Mouse (Mus musculus) inflammation-experienced regulatory T-cells, adult 6 months (primary cell): ENCODE results near the gene Dusp5. TPM values are rescaled to one million over a fixed set of nuclear protein-coding genes. Genes with fewer than 3 reads are reported as not detected.

ENCODE experiments used
- ATAC-seq: one replicate; pipeline ENCODE4 v1.8.0; 2017
- polyA plus RNA-seq, 3 experiments: library from polyadenylated mRNA; unstranded; fragments of 100-300 nt; shearing (Covaris generic); gene quantifications; one replicate each; pipeline ENCODE4 v1.2.1; 2017

Dusp5 gene
- polyA plus RNA-seq, 3 experiments from 2014 or later, result 5.8 to 13.8 (median 6.4) TPM

DNA sequence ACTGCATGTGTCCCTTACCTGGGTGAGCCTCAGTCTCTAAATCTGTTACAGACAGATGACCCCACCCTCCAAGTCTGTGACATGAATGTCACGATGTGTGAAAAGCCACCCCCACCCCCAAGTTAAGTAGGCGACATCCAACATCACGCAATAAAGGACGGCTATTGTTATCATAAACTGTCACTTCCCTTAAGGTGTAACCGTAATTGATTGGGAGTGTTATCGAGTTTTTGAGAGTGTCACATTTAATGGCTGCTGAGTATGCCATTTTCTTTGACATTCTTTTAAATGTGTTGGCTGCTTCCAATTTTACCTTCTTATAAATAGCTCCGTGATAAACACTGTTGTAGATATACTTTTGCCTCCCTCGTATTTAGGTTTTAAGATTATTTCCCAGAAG lies 9.4 kb upstream of the Dusp5 start:
- peak; percentile 35 for ATAC-seq

GRCm38 (mm10) chr19:53519981-53520380 lies 8.9 kb upstream of the Dusp5 start:
- peak; percentile 98 for ATAC-seq

DNA sequence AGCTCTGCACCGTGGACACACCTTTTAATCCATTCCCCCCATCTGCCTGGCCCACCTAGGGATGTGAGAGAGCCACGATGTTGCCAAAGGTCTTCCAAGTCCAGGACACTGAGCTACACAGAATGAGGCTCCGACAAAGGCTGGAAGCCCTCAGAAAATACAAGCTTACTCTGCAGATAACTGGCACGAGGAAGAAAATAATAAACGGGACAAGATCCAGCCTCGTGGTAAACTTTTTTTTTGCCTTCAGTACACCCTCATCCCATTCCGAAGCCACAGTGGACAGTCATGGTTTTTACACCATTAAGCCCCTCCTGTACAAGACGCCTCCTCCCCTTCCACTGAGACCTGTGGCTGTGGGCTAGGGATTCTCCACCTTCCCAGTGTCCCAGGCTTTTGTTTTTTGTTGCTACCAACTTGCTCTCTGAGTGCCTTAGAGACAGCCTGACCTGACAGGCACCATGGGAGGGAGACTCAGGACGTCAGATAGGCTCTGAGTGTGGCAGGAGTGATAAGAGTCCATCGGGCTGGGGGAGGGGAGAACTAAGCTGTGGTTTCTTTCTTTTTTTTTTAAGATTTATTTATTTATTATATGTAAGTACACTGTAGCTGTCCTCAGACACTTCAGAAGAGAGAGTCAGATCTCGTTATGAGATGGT lies 7.6 kb upstream of the Dusp5 start:
- ATAC-seq, result no peak

DNA sequence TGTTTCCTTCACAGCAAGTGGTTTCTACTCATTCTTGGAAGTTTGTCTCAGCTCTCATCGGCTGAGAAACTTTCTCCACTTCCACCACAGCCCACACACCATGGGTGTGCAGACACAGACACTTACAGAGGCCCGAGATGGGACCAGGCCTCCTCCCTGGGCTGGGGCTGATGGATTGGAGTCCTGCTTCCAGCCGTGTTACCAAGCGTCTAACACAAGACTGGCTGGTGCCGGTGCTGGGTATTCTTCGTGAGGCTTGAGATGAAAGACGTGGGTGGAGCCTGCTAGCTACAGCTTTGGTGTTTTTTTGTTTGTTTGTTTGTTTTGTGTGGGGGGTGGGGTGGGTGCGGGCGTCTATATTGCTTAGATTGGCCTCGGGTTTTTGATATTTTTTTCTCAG lies 1.4 kb upstream of the Dusp5 start:
- no peak for ATAC-seq

DNA sequence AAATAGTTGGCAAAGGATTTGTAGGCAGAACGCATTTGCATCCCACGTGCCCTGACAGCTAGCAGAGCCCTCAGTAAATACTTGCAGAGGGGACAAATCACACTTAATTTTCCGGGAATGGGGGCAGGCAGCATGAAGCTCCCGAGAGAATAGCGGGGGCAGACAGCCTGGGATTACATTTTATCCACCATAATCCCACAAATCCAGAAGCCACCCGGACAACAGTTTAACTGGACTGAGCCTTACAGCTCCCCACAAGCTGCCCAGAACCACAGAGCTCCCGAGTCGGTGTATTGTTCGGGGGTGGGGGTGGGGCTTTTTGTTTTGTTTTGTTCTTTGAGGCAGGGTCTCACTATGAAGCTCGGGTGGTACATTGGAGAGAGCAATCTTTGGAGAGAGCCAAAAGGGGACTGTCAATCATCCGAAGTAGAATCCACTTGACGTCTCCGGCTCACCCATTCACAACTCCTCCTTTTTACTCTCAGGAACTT lies 733 bp upstream of the Dusp5 start:
- ATAC-seq, result no peak

DNA sequence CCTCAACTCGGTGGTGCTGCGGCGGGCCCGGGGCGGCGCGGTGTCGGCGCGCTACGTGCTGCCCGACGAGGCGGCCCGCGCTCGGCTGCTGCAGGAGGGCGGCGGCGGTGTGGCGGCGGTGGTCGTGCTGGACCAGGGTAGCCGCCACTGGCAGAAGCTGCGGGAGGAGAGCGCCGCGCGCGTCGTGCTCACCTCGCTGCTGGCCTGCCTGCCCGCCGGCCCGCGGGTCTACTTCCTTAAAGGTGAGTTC lies 471 bp downstream of the Dusp5 start:
- ATAC-seq, result no peak

DNA sequence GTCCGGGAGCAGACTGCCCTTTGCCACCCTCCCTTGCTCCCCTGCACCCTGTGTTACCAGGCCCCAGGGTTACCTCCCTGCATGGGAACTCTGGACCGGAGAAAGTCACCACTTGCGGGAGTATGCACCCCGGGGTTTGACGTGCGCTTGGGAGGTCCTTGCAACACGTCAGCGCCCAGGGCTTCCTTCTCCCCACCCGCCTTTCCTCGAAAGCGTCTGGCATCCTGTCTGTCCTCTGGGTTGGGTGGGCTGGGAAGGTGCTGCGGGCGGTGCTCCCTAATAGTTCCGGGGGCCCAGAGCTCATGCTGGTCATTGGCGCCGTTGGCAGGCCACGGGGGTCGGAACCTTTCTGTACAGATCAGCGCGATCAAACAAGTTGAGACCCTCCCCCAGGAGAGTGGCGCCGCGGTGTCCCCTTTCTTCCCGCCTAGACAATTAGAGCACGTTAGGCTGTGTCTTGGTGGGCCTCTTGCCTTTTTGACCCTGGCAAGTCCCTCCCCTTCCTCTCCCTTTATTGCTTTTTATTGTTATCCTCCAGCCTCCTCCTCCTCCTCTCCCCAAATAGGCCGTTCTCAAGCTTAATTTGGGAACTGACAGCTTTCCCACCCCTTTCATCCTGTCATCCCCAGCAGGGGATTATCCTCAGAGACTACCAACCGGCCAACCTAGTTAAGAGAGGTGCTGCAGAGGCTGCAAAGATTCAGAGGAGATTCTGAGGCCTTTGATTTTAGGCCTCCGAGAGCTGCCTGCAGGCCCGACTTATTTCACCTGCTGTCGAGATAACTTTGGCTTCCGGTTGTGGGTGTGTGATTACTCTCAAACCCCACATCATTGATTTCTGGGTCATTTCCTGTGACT lies 1.0 kb downstream of the Dusp5 start:
- ATAC-seq, result peak; percentile 29

DNA sequence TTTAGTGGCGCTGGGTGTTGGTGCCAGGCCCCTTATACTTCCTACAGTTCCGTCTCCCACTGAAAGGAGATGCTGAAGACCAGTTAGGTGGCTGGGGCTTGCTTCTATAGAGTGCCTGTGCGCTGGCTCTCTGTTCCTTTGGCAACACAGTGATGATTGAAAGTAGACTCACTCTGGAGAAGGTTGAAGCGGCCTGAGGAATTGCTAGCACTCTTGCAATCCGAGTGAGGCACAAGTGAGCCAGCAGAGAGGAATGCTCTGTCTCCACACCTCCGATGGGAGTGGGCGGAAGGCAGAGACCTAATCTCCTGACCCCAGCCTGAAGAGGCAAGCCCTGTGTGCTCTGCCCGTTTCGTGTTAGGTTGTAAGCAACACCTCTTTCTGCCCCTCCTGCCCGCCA lies 2.5 kb downstream of the Dusp5 start:
- no peak for ATAC-seq

DNA sequence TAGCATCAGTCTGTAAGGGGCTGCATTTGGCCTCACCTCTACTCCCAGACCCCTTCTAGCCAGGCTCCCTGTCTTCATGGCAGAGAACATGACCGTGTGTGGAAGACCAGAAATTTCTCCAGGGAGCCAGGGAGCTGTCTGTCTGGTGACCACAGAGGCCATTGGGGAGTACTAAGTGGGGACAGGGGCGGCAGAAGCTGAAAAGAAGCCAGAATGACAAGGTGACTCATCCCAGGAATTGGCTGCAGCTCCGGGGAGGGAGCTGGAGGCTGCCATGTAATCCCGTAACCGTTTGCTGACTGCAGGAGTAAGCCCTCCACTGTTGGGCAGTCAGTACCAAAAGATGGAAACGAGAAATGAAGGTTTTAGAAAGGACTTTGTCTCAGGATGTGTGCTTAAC lies 3.1 kb downstream of the Dusp5 start:
- ATAC-seq, result no peak

DNA sequence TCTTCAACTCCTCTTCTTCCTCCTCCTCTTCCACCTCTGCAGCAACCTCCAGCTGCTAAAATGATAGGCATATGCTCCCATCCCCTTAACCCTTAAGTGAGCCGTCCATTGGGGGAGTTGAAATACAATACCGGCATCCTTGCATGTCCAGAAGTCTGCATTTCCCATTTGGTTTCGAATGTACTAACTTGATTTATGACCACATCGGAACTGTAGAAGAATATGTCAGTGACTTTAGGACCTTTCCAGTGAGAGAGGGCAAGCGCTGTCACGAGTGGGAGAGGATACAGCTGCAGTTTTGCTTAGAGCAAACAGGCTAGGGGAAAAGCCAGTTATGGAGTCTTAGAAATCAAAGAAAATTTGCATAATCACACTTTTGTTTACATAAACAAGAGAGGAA lies 3.8 kb downstream of the Dusp5 start:
- no peak for ATAC-seq

GRCm38 (mm10) chr19:53533236-53533635 lies 4.3 kb downstream of the Dusp5 start:
- ATAC-seq, result no peak

DNA sequence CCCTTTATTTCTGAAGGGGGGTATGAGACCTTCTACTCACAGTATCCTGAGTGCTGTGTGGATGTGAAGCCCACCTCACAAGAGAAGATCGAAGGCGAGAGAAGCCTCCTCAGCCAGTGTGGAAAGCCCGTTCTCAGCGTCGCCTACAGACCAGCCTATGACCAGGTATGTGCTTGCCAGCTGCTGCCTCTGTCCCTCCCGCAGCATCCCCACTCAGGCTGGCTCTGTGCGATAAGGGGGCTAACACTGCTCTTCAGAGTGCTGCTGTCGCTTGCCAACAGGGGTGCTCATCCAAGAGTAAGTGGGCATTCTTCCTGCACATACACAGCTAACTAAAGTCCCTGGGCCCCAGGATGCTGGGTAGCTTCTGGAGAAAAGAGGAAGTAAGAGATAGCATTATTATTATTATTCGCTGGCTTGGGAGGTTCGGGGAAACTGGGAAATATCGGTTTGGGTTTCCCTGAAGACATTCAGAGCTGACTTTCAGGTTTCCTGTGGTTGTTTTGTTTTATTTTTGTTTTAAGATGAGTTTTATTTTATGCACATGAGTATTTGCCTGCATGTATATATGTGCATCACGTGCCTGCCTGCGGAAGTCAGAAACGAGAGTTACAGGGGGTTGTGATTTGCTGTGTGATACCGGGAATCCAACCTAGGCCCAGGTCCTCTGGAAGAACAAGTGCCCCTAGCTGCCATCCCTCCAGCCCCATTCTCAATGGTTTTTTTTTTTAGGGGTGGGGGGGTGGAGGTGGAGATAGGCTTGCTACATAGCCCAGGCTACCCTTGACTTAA lies 5.1 kb downstream of the Dusp5 start:
- ATAC-seq, result no peak

DNA sequence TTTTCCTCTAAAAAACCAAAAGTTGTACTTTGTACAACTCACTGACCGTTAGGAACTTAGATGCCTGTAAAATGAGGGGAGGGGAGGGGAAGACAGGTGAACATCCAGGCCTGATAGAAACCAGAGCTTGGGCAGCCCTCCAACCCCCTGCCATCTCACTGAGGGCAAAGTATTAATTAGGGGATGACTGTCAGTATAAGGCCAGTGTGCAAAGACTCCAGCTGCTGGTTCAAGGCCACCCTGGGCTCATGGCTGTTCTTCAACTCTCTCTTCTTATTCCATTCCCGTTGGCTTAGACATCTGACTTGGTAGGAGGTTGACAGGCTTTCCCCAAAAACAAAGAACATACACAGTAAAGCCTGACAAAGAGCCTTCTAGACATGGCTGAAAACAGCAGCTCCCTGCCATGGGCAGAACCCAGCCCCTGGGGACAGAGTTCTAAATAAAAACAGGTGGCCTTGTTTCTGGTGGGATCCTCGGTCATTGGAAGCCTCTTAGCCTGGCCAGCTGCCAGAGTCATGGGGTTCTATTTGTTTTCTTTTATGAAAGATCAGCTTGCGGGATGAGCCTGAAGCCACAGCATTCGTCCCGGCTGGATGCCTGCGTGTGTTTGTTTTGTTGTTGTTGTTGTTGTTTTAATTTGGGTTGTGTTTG lies 6.0 kb downstream of the Dusp5 start:
- ATAC-seq, result no peak

DNA sequence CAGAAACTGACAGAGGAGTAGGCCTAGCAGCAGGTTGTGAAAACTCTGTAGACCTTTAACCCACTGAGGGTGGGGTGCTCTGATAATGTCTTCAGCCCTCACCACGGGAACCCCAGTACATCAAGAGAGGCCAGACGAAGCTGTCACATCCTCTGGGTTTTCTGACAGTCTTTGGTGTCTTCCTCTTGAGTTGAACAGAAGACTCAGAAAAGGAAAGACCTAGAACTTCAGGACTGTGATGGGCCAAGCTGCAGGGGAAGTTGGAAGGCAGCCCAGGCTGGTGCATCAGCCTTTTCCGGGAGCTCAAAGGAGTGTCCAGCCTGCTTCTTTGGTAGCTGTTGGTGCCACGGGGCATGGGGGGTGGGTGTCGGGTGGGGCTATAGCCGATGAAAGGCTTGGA lies 6.5 kb downstream of the Dusp5 start:
- ATAC-seq, result peak; percentile 44

GRCm38 (mm10) chr19:53536251-53536650 lies 7.3 kb downstream of the Dusp5 start:
- no peak for ATAC-seq

DNA sequence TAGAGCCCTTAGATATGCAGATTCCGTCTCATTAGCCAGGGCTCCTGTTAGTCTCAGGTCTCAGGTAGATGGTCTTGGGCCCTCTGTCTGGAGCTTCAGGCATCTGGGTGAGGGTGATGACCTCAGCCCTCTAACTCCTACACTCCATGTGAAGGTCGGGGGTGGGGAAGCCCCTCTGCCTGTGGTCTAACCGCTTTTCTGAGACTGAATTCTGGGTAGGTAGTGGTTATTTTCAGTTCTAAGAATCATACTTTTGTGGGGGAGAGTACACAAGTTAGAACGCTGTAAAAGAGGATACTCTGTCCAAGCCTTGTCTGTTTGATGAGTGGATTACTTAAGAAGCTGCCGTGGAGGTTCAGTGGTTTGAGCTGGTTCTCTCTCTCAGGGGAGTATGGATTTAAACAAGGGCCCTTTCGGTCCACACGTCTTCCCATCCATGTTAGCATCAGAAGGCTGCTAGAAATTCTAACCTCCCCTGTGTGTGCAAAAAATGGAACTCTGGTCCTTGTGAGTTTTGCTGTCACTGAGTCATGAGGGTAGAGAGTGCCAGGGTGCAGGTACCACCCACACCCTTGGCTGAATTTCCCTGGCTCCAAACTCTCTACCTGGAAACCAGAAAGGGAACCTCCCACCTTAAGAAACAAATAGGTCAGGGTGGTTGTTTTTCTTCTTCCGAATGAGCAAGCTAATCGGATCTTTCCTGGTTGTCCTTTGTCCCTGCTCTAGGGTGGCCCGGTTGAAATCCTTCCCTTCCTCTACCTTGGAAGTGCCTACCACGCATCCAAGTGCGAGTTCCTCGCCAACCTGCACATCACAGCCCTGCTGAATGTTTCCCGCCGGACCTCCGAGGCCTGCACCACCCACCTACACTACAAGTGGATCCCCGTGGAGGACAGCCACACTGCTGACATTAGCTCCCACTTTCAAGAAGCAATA lies 8.1 kb downstream of the Dusp5 start:
- peak; percentile 47 for ATAC-seq

DNA sequence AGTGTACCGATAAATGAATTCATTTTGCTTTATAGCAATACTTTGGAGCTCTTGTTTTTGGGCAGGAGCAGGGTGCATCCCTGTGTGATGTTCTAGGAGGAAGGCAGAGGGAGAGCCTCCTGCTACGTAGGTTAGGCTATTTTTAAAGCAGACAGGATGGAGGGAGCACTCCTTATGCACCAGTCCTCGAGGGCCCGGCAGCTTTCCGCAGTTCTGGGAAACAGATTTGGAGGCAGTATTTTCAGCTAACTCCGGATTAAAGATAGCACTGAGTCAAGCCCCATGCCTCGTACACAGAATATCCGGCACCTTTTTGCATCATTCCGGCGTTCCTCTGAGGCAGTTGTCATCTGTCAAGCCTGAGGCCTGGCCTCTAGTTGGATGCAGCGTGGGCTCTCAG lies 9.1 kb downstream of the Dusp5 start:
- no peak for ATAC-seq

GRCm38 (mm10) chr19:53538796-53539195 lies 9.9 kb downstream of the Dusp5 start:
- ATAC-seq, result no peak

GRCm38 (mm10) chr19:53539296-53539695 lies 10.4 kb downstream of the Dusp5 start:
- peak; percentile 33 for ATAC-seq

DNA sequence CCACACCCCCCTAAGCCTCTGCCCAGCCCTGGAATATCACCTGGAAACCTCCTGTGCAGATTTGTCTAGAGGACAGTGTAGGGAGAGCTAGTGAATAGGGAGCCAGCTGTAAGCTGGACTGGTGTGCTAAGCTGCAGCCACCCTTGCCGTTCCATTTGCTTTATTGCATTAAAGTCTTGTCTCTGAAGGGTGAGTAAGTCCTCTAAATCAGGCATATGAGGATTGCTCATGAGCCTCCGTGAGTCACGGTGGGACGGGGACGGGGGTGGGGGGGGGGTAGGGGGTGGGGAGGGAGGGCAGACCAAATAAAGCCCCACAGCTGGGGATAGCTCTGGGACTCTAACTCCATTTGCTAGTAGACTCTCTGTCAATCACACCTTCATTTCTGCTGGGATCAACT lies 14.7 kb downstream of the Dusp5 start:
- no peak for ATAC-seq

DNA sequence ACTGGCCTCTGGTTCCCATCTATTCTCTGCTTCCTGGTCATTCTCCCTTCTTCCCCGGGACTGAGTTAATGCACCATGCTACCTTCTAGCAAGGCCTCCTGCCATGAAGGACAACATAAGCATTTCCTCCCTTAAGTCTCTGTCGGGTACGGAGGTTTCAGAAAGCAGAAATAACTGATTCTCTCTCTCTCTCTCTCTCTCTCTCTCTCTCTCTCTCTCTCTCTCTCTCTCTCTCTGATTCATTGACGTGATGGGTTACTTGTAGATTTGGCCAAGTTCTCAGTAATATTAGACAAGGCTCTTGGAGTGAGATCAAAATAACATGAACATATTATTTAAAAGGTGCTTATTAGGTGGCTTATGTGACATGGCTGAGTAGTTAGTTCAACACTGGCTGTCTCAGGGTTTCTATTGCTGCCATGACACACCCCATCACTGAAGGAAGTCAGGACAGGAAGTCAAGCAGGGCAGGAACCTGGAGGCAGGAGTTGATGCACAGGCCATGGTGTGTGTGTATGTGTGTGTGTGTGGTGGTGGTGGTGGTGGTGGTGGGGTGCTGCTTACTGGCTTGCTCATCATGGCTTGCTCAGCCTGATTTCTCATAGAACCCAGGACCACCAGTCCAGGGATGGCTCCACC lies 16.1 kb downstream of the Dusp5 start:
- peak; percentile 21 for ATAC-seq
